Mouse (Mus musculus) kidney, embryonic 15.5 days (tissue): ENCODE data around the gene Plekhh2. TPM values are rescaled to one million over a fixed set of nuclear protein-coding genes. Genes with fewer than 3 reads are reported as not detected.

Experiments
- ATAC-seq: fragments of 200-750 bp; cut with Nextera tagmentation; replicated peaks from 2 replicates; pipeline ENCODE4 v1.8.0; 2017; ENCODE audit warnings: moderate TSS enrichment; ENCODE audit not compliant: low FRiP score
- H3K27ac ChIP-seq: fragments of 300-500 bp; sonication (generic); 2 replicates; pipeline ENCODE4 v1.5.1; 2015; ENCODE audit warnings: mild to moderate bottlenecking, inconsistent platforms
- H3K27me3 ChIP-seq: fragments of 300-500 bp; sonication (generic); 2 replicates; pipeline ENCODE4 v1.6.1; 2015; ENCODE audit warnings: inconsistent platforms
- H3K36me3 ChIP-seq: fragments of 300-500 bp; sonication (generic); 2 replicates; pipeline ENCODE4 v1.6.1; 2015; ENCODE audit warnings: inconsistent platforms
- H3K4me1 ChIP-seq: fragments of 300-500 bp; sonication (generic); 2 replicates; pipeline ENCODE4 v1.6.1; 2015; ENCODE audit warnings: inconsistent platforms
- H3K4me2 ChIP-seq: fragments of 300-500 bp; sonication (generic); 2 replicates; pipeline ENCODE4 v1.6.1; 2015; ENCODE audit warnings: moderate library complexity, mild to moderate bottlenecking, inconsistent platforms
- H3K4me3 ChIP-seq: fragments of 300-500 bp; sonication (generic); replicated peaks from 2 replicates; pipeline ENCODE4 v1.5.1; 2015; ENCODE audit warnings: mild to moderate bottlenecking, inconsistent platforms
- H3K9ac ChIP-seq: fragments of 300-500 bp; sonication (generic); 2 replicates; pipeline ENCODE4 v1.6.1; 2015; ENCODE audit warnings: mild to moderate bottlenecking, inconsistent platforms
- H3K9me3 ChIP-seq: fragments of 300-500 bp; sonication (generic); replicated peaks from 2 replicates; pipeline ENCODE4 v1.6.1; 2016; ENCODE audit warnings: inconsistent platforms
- WGBS: fragments of 180-500 bp; shearing (Covaris S2); methylation state at CpG from one replicate; pipeline ENCODE4 v1.1.7; 2015; ENCODE audit warnings: mixed read lengths; 5-methylcytosine and 5-hydroxymethylcytosine counted together
- polyA plus RNA-seq: library from polyadenylated mRNA; unstranded; fragments of >200 nt; fragmentation: Nextera tagmentation; extraction: Ambion mirVana; gene quantifications from 2 replicates; pipeline ENCODE4 v1.2.1, GENCODE M21; 2015

The Plekhh2 gene
- 10.3 and 11.9 TPM in 2 replicates for polyA plus RNA-seq

DNA sequence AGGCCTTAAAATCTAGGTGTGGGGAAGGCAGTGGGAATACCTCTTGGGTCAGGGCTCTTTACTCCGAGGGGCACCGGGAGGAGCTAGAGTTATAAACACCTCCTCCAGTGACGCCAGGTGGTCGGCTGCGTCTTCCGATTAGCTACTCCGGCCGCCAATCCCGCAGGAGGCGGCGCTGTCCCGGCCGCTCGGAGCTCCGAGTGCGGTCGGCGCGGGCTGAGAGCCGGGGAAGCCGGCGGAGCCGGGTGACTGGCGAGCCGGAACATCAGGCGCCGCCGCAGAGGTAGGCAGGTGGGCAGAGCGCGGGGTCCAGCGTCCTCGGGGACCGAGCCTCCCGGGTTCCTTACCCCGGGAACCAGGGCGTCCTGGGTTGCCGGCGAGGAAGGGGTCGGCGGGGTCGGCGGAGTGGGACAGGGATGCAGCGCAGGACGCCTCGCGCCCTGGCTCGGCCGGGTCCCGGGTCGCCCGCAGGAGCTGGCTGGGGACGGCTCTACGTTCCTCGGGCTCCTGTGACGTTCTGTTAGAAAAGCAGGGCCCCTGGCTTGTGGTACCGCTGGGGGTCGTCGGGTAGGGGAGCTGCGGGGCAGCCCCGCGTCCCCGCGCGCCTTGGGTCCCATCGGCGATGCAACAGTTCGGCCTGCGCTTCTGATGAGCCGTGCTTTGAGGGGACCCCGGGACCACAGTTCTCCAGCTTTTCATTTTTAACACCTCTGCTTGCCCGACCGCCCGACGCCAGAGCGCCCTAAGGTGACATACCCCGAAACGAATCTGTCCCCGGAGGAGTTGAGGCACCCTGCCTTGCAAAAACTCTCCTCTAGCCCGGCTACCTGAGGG, at the start of gene Plekhh2:
Plekhh2 (plus strand) TSS at position 214 of the 834 bp plus-strand sequence.
- WGBS = under 1% methylated on average over 78 of the region's 79 CpGs
- H3K4me3 ChIP-seq = peak within 1 kb of the TSS; percentile 63
- ATAC-seq = peak; percentile 87
- H3K9me3 ChIP-seq = no peaks in the 10 kb centered on the region
- peak within 1 kb of the TSS; percentile 53 for H3K9ac ChIP-seq
- H3K4me2 ChIP-seq = peak within 1 kb of the TSS; percentile 80
- peaks cover 30% of the 10 kb centered on the region for H3K4me1 ChIP-seq
- no peaks in the 10 kb centered on the region for H3K36me3 ChIP-seq
- H3K27me3 ChIP-seq = no peaks in the 10 kb centered on the region
- H3K27ac ChIP-seq = peak within 1 kb of the TSS; percentile 91

- under 1% methylated on average over 67 of the region's 67 CpGs for WGBS
- no peaks in the 10 kb centered on the region for H3K9me3 ChIP-seq
- peak; percentile 98 for ATAC-seq
Observed at GRCm38 (mm10) chr17:84465753-84466608, 45.7 kb upstream of the Plekhh2 start, which contains the start of gene Thada. Gene Thada (minus strand): TSS chr17:84466205.

DNA sequence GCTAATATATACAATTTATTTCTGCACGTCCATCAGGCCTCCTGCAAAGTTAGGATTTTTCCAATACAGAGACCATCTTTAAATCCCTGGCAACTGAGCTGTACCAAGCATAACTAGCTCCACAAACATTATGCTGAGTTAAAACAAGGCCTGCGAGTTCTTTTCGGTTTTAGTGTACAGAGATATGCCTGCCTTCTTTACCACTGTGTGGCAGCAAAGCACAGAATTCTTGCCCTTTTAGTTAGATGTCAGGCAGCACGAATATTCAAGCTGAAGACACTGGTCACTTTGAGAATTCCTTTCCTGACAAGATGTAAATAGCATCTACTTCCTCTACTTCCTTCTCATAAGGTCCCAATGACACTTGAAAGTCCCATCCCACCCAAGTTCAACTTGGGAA, 37.4 kb upstream of the Plekhh2 start:
- H3K27me3 ChIP-seq = no peaks in the 10 kb centered on the region
- no peaks in the 10 kb centered on the region for H3K4me1 ChIP-seq
- no peaks in the 10 kb centered on the region for H3K36me3 ChIP-seq
- H3K4me3 ChIP-seq = no peak overlapping the region
- 59% methylated on average over 4 of the region's 4 CpGs for whole genome bisulfite sequencing
- H3K9me3 ChIP-seq = no peaks in the 10 kb centered on the region
- ATAC-seq = no peak
- H3K9ac ChIP-seq = no peak overlapping the region
- no peak overlapping the region for H3K27ac ChIP-seq
- H3K4me2 ChIP-seq = no peak overlapping the region

More at GRCm38 (mm10) chr17:84465753-84466608, 45.7 kb upstream of the Plekhh2 start, which contains the start of gene Thada:
- Histone ChIP-seq H3K4me3 (peak within 1 kb of the TSS; percentile 92), H3K9ac (peak within 1 kb of the TSS; percentile 86), H3K36me3 (peaks cover 8% of the 10 kb centered on the region), H3K27ac (peak within 1 kb of the TSS; percentile 89), H3K27me3 (no peaks in the 10 kb centered on the region), H3K4me1 (peaks cover 17% of the 10 kb centered on the region), H3K4me2 (peak within 1 kb of the TSS; percentile 80)

DNA sequence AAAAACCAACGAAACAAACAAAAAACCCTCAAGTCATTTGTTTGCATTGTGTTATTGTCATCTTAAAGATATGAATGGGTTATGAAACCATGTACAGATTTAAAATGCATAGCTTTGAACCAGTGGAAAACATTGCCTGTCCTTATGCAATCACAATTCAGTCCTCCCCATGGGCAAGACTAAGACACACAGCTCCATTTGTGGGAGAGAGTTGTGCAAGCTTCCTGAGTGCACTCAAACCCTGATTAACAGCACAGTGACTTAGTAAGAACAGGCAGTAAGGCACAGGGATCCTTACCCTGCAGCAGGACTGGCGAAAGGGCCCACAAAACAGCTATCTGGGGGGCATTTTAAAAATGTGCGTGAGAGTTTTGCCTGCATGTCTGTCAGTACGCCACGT, 34.5 kb upstream of the Plekhh2 start:
- H3K36me3 ChIP-seq = no peaks in the 10 kb centered on the region
- 85% methylated on average over 5 of the region's 5 CpGs for WGBS
- H3K4me1 ChIP-seq = no peaks in the 10 kb centered on the region
- H3K4me3 ChIP-seq = no peak overlapping the region
- H3K9me3 ChIP-seq = no peaks in the 10 kb centered on the region
- H3K27me3 ChIP-seq = no peaks in the 10 kb centered on the region
- no peak overlapping the region for H3K9ac ChIP-seq
- H3K27ac ChIP-seq = no peak overlapping the region
- no peak overlapping the region for H3K4me2 ChIP-seq
- ATAC-seq = no peak

GRCm38 (mm10) chr17:84478276-84478675, 33.4 kb upstream of the Plekhh2 start:
- Histone ChIP-seq H3K4me2 (no peak overlapping the region), H3K9me3 (no peaks in the 10 kb centered on the region), H3K4me3 (no peak overlapping the region), H3K27me3 (no peaks in the 10 kb centered on the region), H3K36me3 (no peaks in the 10 kb centered on the region), H3K4me1 (no peaks in the 10 kb centered on the region), H3K27ac (no peak overlapping the region), H3K9ac (no peak overlapping the region)
- WGBS = 79% methylated on average over 4 of the region's 4 CpGs
- ATAC-seq = no peak

DNA sequence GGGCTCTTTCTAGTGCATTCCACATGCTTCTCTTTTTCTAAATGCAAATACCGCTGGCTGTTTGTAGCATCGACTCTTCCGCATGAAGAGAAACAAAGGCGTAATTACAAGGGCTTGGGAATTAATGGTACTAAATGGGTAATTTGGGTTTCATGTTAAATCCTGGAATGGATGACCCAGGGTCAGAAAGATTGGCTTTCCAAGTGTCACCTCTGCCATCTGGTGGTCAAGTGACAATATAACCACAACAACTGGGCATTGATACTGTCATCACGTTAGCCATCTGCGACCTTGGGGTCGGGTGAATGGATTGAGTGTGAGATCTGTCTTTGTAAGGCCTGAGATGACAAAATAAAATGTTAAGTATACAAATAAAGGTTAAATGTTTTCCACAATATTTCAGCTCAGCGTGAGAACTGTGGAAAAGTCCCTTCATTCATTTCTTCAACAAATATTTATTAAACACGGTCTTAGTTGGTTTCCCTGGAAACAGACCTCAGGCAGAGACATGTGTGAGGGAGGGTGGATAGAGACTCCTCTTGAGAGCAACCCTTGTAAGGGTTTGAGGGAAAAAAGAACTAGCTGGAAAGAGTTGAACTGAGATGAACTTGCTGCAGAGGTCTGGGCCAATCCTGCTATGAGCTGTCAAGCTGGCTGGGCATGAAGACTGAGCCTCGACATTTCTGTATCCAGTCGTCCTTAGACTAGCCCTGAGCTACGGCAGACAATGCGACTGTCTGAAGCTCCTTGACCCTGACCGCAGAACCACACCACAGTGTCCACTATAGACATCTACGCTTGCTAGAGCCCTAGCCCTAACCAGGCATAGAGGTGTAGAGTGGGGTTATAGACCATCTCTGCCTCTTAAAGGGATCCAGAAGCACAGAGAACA, 31.0 kb upstream of the Plekhh2 start:
- no peaks in the 10 kb centered on the region for H3K4me1 ChIP-seq
- no peak overlapping the region for H3K4me2 ChIP-seq
- 52% methylated on average over 15 of the region's 15 CpGs for WGBS
- H3K36me3 ChIP-seq = no peaks in the 10 kb centered on the region
- H3K9me3 ChIP-seq = no peaks in the 10 kb centered on the region
- H3K9ac ChIP-seq = no peak overlapping the region
- H3K27ac ChIP-seq = no peak overlapping the region
- H3K4me3 ChIP-seq = no peak overlapping the region
- no peaks in the 10 kb centered on the region for H3K27me3 ChIP-seq
- ATAC-seq = no peak

DNA sequence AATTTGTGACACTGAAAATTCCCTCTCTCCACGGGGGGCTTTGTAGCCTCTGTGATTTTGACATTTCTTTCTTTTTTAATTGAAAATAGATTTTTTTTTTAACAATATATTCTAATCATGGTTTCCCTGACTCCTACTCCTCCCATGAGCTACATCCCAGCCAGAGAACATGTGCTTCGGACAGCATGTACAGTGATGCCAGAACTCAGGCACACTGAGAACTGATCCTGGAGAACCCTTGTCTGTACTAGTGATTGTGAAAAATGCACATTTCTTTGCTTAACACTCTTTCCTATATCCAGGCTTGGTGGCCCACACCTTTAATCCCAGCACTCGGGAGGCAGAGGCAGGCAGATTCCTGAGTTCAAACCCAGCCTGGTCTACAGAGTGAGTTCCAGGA, 28.9 kb upstream of the Plekhh2 start:
- Histone ChIP-seq H3K9me3 (no peaks in the 10 kb centered on the region), H3K4me3 (no peak overlapping the region), H3K27ac (no peak overlapping the region), H3K4me2 (no peak overlapping the region), H3K9ac (no peak overlapping the region), H3K27me3 (no peaks in the 10 kb centered on the region), H3K36me3 (no peaks in the 10 kb centered on the region), H3K4me1 (no peaks in the 10 kb centered on the region)
- 90% methylated on average over 3 of the region's 3 CpGs for WGBS
- ATAC-seq = no peak

- Histone ChIP-seq H3K9ac (no peak overlapping the region), H3K4me1 (no peaks in the 10 kb centered on the region), H3K36me3 (no peaks in the 10 kb centered on the region), H3K4me3 (no peak overlapping the region), H3K27me3 (no peaks in the 10 kb centered on the region), H3K4me2 (no peak overlapping the region), H3K9me3 (no peaks in the 10 kb centered on the region), H3K27ac (no peak overlapping the region)
- ATAC-seq = no peak
- 71% methylated on average over 6 of the region's 6 CpGs for WGBS
Observed at GRCm38 (mm10) chr17:84483673-84484320, 27.9 kb upstream of the Plekhh2 start.

GRCm38 (mm10) chr17:84487415-84487814, 24.3 kb upstream of the Plekhh2 start:
- 79% methylated on average over 2 of the region's 2 CpGs for WGBS
- Histone ChIP-seq H3K4me2 (no peak overlapping the region), H3K27me3 (no peaks in the 10 kb centered on the region), H3K9ac (no peak overlapping the region), H3K27ac (no peak overlapping the region), H3K4me1 (no peaks in the 10 kb centered on the region), H3K36me3 (no peaks in the 10 kb centered on the region), H3K9me3 (no peaks in the 10 kb centered on the region), H3K4me3 (no peak overlapping the region)
- ATAC-seq = no peak

DNA sequence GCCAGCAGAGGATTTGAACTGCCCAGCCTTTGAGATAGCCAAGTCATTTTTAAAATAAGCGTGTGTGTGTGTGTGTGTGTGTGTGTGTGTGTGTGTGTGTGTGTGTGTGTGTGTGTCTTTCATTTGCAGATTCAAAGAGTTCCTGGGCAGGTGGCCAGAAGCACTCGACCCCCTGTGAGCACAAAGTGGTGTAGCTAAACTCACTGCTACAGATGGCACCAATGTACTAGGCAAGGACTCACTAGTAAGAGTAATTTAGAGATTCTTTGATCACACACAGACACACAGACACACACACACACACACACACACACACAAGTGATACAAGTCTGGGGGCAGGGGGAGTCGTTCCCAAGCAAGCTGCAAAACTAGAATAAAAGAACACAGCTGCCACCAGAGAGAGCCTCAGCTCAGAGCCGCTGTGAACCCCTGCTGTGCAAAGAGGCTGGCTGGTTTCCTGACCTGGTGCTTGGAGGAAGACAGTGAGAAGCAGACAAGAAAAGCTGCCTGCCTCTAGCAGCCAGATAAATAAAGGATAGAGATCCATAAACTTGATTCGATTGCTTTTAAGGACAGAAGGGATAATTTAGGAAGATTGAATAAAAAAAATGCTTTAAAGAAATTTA, 19.3 kb upstream of the Plekhh2 start:
- Histone ChIP-seq H3K4me1 (no peaks in the 10 kb centered on the region), H3K36me3 (no peaks in the 10 kb centered on the region), H3K4me3 (no peak overlapping the region), H3K9ac (no peak overlapping the region), H3K27ac (no peak overlapping the region), H3K4me2 (no peak overlapping the region), H3K27me3 (no peaks in the 10 kb centered on the region), H3K9me3 (no peaks in the 10 kb centered on the region)
- WGBS = 48% methylated on average over 5 of the region's 5 CpGs
- no peak for ATAC-seq

DNA sequence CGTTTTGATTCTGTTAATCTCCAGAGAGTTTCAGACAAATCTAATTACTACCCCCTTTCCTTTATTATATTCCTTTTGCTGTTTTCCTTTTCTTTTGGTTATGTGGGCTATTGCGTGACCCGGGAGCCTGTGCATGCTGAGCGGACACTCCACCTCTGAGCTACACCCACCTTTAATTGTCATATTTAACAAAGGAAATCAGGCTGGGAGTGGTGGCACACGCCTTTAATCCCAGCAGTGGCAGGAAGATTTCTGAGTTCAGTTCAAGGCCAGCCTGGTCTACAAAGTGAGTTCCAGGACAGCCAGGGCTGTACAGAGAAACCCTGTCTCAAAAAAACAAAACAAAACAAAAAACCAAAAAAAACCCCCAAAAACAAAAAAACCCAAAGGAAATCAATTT, 14.7 kb upstream of the Plekhh2 start:
- peak overlapping the region; percentile 56; the same call in 1 of the 2 replicates for H3K27ac ChIP-seq
- H3K4me1 ChIP-seq = peaks cover 9% of the 10 kb centered on the region
- 81% methylated on average over 5 of the region's 5 CpGs for WGBS
- no peaks in the 10 kb centered on the region for H3K9me3 ChIP-seq
- H3K4me3 ChIP-seq = no peak overlapping the region
- H3K9ac ChIP-seq = no peak overlapping the region
- H3K36me3 ChIP-seq = no peaks in the 10 kb centered on the region
- no peaks in the 10 kb centered on the region for H3K27me3 ChIP-seq
- ATAC-seq = no peak
- H3K4me2 ChIP-seq = no peak overlapping the region
